Mouse (Mus musculus): ENCODE data around the gene Retsat.

DNA sequence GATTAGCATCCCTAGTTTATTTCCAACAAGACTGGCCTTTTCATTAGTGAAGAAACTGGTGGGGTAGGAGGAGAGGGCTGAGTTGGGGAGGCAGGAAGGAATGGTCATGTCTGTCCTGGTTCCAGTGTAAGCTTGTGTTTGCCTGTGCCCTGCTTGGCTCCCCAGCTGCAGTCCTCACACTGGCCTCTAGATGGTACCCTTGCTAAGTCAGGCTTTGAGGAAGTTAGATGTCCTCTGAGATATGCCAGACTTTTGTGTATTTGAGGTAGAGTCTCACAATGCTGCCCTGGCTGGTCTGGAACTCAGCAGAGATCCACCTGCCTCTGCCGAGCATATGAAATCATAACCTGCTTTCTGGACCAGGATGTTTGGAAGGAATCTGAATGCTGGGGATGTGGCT, 3.5 kb downstream of the Retsat start:
- peak; percentile 94 for TF ChIP-seq CTCF (IDR thresholded peaks at IDR 0.05; ENCODE audit: low read depth)
- no peak for TF ChIP-seq EP300 (optimal IDR thresholded peaks at IDR 0.05)

All from stomach, postnatal 0 days (tissue).